Mouse (Mus musculus) limb, embryonic 11.5 days (tissue): Measurements from ENCODE around the gene Astn2. TPM values are rescaled to one million over a fixed set of nuclear protein-coding genes. Genes with fewer than 3 reads are reported as not detected.

Experiments
- ATAC-seq: fragments of 200-750 bp; cut with Nextera tagmentation; 2 replicates; pipeline ENCODE4 v1.8.0; 2017; ENCODE audit warnings: low read depth; ENCODE audit not compliant: insufficient number of reproducible peaks, low FRiP score, low TSS enrichment
- DNase-seq: peaks from one replicate; pipeline ENCODE4 v3.0.0-alpha.2; 2015; ENCODE audit warnings: low spot score
- H3K27ac ChIP-seq: fragments of 300-500 bp; sonication (generic); replicated peaks from 2 replicates; pipeline ENCODE4 v1.5.1; 2014; ENCODE audit warnings: low read depth, mild to moderate bottlenecking, low read length
- H3K27me3 ChIP-seq: fragments of 300-500 bp; sonication (generic); 2 replicates; pipeline ENCODE4 v1.6.1; 2014; ENCODE audit warnings: mild to moderate bottlenecking, low read length, mixed read lengths; ENCODE audit not compliant: control insufficient read depth, insufficient read depth
- H3K36me3 ChIP-seq: fragments of 300-500 bp; sonication (generic); 2 replicates; pipeline ENCODE4 v1.6.1; 2014; ENCODE audit warnings: mild to moderate bottlenecking, low read length, moderate library complexity, mixed read lengths; ENCODE audit not compliant: control insufficient read depth, insufficient read depth
- H3K4me1 ChIP-seq: fragments of 300-500 bp; sonication (generic); 2 replicates; pipeline ENCODE4 v1.6.1; 2014; ENCODE audit warnings: low read length, mixed read lengths; ENCODE audit not compliant: control insufficient read depth, insufficient read depth
- H3K4me2 ChIP-seq: fragments of 300-500 bp; sonication (generic); 2 replicates; pipeline ENCODE4 v1.6.1; 2014; ENCODE audit warnings: low read depth, mild to moderate bottlenecking, moderate library complexity; ENCODE audit not compliant: severe bottlenecking
- H3K4me3 ChIP-seq: fragments of 300-500 bp; sonication (generic); 2 replicates; pipeline ENCODE4 v1.5.1; 2014; ENCODE audit warnings: low read depth, low read length
- H3K9ac ChIP-seq: fragments of 300-500 bp; sonication (generic); 2 replicates; pipeline ENCODE4 v1.6.1; 2014; ENCODE audit warnings: mild to moderate bottlenecking, low read length
- H3K9me3 ChIP-seq: fragments of 300-500 bp; sonication (generic); 2 replicates; pipeline ENCODE4 v1.6.1; 2016; ENCODE audit warnings: low read length; ENCODE audit not compliant: control insufficient read depth
- WGBS: fragments of 180-500 bp; shearing (Covaris S2); extraction: QIAGEN DNeasy Blood & Tissue Kit; methylation state at CpG from one replicate; pipeline ENCODE4 v1.1.7; 2014; 5-methylcytosine and 5-hydroxymethylcytosine counted together
- polyA plus RNA-seq: library from polyadenylated mRNA; unstranded; fragments of >200 nt; fragmentation: Nextera tagmentation; extraction: Ambion mirVana; gene quantifications from 2 replicates; pipeline ENCODE4 v1.2.1, GENCODE M21; 2014

Gene Astn2
- polyA plus RNA-seq, 1 experiment from 2014 or later: 0.47 TPM

DNA sequence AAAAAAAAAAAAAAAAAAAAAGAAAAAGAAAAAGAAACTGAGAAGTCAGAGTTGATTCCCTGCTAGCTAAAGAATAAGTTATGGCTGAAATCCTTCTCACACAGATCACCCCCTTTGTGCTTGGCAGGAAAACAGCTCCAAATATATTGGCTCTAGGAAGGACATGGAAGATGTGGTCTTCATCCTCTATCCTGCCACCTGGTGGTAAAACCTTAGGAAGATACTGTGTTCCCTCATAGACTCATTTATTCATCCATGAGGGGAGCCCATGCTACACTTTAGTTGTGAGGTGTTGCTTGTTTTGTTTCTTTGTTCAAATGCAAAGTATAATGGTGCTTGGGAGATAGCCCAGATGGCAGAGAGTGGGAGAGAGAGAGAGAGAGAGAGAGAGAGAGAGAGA is 613.4 kb downstream of the Astn2 start:
- ATAC-seq (no peak), DNase-seq (no peak)
- Histone ChIP-seq H3K4me2 (no peak overlapping the region), H3K9ac (no peak overlapping the region), H3K4me1 (no peaks in the 10 kb centered on the region), H3K9me3 (no peaks in the 10 kb centered on the region), H3K36me3 (no peaks in the 10 kb centered on the region), H3K27me3 (no peaks in the 10 kb centered on the region), H3K27ac (no peak overlapping the region), H3K4me3 (no peak overlapping the region)

DNA sequence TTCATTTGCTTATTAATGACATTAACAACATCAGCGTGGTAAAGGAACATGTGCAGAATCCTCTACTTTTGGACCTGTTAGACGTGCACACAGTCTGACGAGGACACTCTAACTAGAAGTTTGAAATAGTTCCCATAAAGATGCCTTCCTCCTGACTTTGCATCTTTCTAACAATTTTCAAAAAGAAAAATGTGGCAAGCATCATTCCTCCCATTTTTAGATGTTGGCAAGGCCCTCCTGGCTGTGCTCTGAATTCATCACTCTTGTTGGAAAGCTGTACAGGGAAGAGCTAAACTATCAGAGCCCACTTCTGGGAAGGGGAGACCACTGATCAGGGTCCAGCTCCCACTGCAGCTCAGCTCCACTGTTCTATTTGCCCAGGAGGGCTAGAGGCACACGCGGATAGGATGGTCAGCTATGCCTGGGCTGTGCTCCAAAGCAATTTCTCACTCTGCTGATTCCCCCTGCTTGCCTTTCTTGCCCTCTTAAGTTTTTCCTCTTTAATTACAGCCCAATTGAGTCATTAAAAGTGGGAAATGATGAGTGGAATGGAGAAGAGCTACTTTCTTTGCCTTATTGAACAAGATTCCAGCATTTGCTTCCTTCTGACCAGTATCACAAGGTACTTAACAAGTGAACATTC is 630.9 kb downstream of the Astn2 start:
- 79% methylated on average over 5 of the region's 5 CpGs for WGBS
- Histone ChIP-seq H3K36me3 (no peaks in the 10 kb centered on the region), H3K4me3 (no peak overlapping the region), H3K4me1 (no peaks in the 10 kb centered on the region), H3K27me3 (no peaks in the 10 kb centered on the region), H3K4me2 (no peak overlapping the region), H3K9ac (no peak overlapping the region), H3K9me3 (no peaks in the 10 kb centered on the region), H3K27ac (no peak overlapping the region)
- DNase-seq: no peak
- no peak for ATAC-seq

DNA sequence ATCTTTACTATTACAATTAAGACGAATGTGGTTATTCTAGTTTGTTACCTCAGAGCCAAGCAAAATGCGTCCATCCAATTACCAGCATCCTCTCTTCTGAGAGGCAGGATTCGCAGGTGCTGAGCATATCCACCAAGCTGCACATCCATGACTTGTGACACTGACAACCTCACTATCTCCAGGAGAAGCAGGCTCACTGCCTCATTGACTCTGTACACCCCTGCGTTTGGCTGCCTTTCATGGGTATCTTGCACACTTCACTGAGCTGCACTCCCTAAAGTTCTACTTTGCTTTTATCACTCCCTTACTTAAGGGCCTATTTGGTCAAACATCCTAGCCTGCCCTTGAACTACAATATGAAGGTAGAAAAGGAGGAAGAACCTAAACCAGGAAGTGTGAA is 633.5 kb downstream of the Astn2 start:
- Histone ChIP-seq H3K4me2 (no peak overlapping the region), H3K27ac (no peak overlapping the region), H3K27me3 (no peaks in the 10 kb centered on the region), H3K9ac (no peak overlapping the region), H3K4me3 (no peak overlapping the region), H3K9me3 (no peaks in the 10 kb centered on the region), H3K36me3 (no peaks in the 10 kb centered on the region), H3K4me1 (no peaks in the 10 kb centered on the region)
- 91% methylated on average over 4 of the region's 4 CpGs for WGBS
- no peak for DNase-seq
- ATAC-seq: no peak

DNA sequence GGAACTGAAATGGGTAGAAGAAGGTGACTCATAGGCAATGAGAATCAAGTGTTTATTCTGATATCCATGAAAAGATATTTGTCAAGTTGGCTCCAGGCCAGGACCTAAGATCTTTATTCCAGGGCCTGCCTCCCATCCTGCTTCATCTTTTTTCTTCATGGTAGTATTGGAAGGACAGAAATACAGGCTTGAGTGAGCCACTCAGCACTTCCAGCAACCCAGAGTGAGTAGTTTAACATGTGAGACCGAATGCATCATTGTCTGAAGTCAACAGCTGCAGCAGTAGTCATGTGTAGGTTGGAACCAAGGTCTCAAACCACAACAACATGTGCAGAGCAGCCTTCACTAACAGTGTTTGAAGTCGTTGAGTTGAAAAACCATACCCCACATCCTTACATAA is 636.5 kb downstream of the Astn2 start:
- no peak for ATAC-seq
- Histone ChIP-seq H3K27me3 (no peaks in the 10 kb centered on the region), H3K9me3 (no peaks in the 10 kb centered on the region), H3K4me1 (no peaks in the 10 kb centered on the region), H3K36me3 (no peaks in the 10 kb centered on the region), H3K9ac (no peak overlapping the region), H3K4me2 (no peak overlapping the region), H3K27ac (no peak overlapping the region), H3K4me3 (no peak overlapping the region)
- WGBS: 60% methylated on average over 2 of the region's 2 CpGs
- DNase-seq: no peak

DNA sequence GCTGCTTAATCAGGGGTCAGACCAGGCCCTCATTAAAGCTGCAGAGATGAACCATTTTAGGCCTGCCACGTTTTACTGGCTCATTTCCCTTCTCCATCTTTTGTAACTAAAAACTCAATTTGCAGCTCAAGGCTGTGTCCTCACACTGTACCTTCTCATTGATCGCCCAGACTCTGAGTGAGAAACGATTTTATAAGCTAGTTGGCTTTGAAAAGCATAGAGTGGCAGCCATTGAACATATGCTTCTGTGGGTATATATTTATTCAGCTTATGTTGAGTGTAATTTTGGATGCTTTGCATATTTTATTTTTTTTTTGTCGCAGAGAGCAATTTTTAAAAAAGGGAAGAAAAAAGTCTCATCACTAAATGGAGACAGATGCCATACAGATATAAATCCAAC is 637.0 kb downstream of the Astn2 start:
- ATAC-seq (no peak), DNase-seq (no peak)
- Histone ChIP-seq H3K36me3 (no peaks in the 10 kb centered on the region), H3K27ac (no peak overlapping the region), H3K27me3 (no peaks in the 10 kb centered on the region), H3K4me3 (no peak overlapping the region), H3K9me3 (no peaks in the 10 kb centered on the region), H3K4me1 (no peaks in the 10 kb centered on the region), H3K9ac (no peak overlapping the region), H3K4me2 (no peak overlapping the region)
- WGBS: 77% methylated on average over 4 of the region's 4 CpGs

DNA sequence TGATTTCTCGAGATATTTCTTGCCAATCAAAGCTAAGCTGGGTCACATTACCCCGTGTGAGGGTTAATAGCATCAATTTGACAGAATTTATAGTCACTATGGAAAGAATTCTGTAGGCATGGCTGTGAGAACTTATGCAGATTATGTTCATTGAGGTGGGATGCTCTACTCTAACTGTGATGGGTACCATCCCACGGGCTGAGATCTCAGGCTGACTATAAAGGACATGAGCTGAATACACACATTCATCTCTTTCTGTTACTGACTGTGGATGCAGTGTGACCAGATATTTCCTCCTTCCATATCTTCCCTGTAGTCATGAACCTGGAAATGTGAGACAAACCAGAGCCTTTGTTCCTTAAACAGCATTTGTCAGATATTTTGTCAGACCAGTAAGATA is 639.1 kb downstream of the Astn2 start:
- Histone ChIP-seq H3K9me3 (no peaks in the 10 kb centered on the region), H3K27ac (no peak overlapping the region), H3K4me2 (no peak overlapping the region), H3K27me3 (no peaks in the 10 kb centered on the region), H3K36me3 (no peaks in the 10 kb centered on the region), H3K4me3 (no peak overlapping the region), H3K4me1 (no peaks in the 10 kb centered on the region), H3K9ac (no peak overlapping the region)
- DNase-seq (no peak), ATAC-seq (no peak)
- WGBS: 72% methylated on average over 3 of the region's 3 CpGs

DNA sequence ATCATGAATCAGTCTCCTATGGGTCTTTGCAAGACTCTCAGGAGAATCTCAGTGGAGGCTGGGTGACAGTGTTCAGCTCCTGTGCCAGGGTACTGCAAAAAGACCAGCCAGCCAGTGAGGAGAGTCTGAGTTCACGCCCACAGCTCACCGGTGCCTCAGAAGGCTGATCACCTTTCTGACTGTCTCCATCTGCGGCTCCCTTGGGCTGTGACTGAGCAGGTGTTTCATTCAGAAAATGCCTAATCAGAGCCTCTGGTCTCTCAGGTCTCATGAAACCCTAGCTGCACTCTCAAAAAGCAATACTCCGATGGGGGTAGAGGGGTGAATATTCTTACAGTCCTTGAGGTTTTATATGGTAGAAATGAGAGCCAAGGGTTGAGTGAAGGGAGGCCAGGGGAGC is 640.1 kb downstream of the Astn2 start:
- no peaks in the 10 kb centered on the region for H3K4me1 ChIP-seq
- H3K36me3 ChIP-seq: no peaks in the 10 kb centered on the region
- H3K4me2 ChIP-seq: no peak overlapping the region
- H3K9me3 ChIP-seq: no peaks in the 10 kb centered on the region
- no peak overlapping the region for H3K9ac ChIP-seq
- 63% methylated on average over 4 of the region's 4 CpGs for WGBS
- ATAC-seq (no peak), DNase-seq (peak; percentile 17)
- no peaks in the 10 kb centered on the region for H3K27me3 ChIP-seq
- H3K27ac ChIP-seq: no peak overlapping the region
- H3K4me3 ChIP-seq: no peak overlapping the region

DNA sequence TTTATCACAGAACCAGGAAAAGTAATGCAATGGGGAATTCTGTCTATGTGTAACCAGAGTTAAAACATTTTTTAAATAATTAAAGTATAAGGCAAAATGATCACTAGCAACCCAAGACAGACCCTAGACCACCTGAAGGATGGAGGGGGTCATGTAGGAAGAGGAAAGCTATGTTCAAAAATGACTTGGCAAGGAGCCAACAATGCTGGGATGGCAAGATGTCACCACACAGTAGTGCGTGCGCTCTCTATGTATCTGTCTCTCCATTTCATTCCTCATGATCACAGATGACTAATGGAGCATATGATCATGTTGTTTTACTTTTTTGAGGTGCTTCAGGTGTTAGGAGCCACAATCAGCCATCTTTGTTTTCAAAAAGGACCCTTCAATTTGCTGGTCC is 640.6 kb downstream of the Astn2 start:
- Histone ChIP-seq H3K27ac (no peak overlapping the region), H3K9ac (no peak overlapping the region), H3K36me3 (no peaks in the 10 kb centered on the region), H3K4me3 (no peak overlapping the region), H3K27me3 (no peaks in the 10 kb centered on the region), H3K4me1 (no peaks in the 10 kb centered on the region), H3K9me3 (no peaks in the 10 kb centered on the region), H3K4me2 (no peak overlapping the region)
- DNase-seq: no peak
- WGBS: 100% methylated on average over 2 of the region's 2 CpGs
- no peak for ATAC-seq

DNA sequence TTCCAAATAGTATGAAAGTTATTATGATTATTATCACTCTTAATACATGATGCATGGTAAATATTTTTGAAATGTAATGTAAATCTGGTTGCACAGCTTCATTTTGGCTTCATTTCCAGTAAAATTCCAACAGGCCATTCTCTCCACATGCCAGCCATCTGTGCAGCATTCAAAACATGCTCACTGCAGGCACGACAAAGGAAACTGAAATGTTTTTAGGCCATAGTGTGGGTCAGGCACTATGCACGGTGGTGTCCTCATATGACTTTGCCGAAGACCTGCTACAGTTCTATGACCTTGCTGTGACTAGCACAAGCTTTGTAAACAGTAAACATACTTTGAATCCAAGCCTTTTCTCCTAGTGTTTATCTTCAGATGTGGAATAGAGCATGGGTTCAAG is 642.3 kb downstream of the Astn2 start:
- 93% methylated on average over 3 of the region's 3 CpGs for WGBS
- no peak for DNase-seq
- ATAC-seq: no peak
- no peak overlapping the region for H3K4me3 ChIP-seq
- H3K36me3 ChIP-seq: no peaks in the 10 kb centered on the region
- no peaks in the 10 kb centered on the region for H3K4me1 ChIP-seq
- no peaks in the 10 kb centered on the region for H3K27me3 ChIP-seq
- H3K27ac ChIP-seq: no peak overlapping the region
- H3K9ac ChIP-seq: no peak overlapping the region
- no peaks in the 10 kb centered on the region for H3K9me3 ChIP-seq
- no peak overlapping the region for H3K4me2 ChIP-seq
